Mouse (Mus musculus): Measurements from ENCODE around the gene Tldc2.

Gene Tldc2

DNA sequence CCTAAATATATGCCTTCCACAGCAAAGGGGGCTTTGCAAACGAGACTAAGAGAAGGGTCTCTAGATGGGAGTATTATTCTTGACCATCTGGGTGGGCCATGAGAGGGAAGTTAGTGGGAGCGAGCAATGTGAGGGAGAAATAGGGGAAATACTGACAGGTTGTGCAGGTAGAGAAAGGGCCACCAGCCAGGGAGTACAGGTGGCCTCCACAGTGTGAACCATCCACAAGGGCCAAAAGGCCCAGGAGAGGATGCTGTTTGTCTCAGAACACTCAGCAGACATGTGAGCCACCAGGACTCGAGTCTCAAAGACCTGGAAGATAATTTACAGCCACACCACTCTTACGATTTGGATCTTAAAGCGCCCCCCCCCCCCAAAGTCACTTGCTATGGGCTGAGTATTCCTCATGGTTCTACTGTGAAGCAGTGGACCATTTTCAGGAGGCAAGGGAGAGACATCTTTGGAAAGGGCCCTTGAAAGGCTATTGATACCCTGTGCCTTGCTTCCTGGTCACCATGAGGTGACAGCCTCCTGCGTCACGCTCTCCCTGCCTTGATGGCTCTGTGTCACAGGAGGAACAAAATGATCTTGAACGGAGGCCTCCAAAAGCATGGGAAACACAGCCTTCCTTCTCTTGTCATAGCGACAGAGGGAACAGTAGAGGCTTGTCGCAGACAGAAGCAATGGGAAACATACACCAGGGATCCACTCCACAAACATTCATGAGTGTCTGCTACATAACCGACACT lies 26.1 kb upstream of the Tldc2 start:
- in situ Hi-C loops (cut with MseI, MboI) = no loop called here

DNA sequence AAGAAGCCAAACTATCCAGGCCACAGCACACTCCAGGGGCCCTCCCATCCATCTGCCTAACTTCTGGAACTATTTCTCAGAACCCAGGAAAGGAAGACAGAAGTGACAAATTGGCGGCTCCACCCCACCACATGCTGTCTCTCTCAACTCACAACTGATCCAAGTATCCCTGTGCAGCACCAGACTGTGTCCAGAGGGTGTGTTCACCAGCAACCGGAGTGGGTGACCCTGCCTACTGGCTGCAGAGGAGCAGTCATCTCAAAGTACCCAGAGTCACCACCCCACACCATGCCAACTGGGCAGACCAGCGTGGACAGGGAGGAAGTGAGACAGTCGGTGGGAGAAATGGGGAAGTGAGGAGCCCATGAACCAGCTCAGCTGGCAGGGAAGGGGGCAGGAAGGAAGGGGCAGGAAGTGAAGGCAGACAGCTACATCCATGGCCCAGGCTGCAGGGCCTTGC lies 23.6 kb upstream of the Tldc2 start:
- in situ Hi-C loops (cut with MseI, MboI) = no loop called here

DNA sequence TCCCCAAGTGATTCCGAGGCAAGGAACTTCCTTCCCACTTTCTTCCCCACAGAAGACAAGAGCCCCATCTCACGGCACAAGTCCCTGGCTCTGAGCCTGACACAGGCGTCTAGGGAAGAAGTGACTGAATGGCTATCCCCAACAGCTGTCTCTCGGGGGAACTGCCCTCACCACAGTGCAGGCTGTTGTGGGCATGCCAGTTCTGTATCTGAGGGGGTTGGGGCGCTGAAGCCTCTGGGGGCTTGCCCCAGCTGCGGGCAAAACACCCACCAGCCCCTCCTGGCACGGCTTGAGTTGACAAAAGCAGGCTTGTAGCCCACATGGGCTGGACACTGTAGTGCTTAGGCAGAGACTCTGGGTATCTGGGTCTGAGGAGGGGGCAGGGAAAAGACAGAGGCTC lies 22.7 kb upstream of the Tldc2 start:
- in situ Hi-C loops (cut with MseI, MboI) = no loop called here

DNA sequence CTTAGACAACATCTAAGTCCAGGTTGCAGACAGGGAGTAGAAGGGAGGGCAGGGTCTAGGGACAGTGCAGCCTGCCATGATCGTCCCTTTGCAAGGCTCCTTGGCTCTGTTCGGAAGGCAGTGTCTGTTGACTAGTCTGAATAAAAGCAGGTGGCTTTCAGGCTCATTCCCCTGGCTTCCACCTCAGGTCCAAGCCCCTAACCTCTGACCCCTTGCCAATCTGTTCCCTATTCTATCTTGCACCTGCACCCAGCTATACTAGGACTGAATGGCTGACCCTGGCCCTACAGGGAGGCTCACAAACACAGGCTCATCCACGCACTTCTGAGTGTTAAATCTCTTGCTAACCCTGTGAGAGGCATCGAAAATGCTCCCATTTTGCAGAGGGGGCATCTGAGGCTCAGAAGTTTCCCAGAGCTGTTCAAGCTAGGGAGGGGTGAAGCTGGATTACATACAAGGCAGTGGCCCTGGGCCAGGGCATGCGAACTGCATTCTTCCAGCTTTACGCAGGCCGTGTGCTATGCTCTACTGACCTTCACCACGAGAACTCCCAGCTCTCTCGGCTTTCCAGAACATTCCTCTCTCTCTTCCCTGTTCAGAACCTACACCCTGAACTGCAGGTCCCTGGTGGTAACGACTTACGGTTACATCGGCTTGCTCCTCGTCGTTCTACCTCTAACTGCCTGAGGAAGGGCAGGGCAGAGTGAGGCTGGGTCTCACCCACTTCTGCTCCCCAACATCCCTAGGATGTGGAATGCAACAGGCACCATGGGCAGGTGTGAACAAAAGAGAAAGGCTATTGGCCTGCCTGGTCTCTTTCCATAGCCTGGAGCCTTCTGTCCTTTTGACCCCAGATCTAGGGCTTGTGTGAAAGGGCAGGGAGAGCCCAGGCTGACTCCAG lies 21.6 kb upstream of the Tldc2 start:
- in situ Hi-C loops (cut with MseI, MboI) = no loop called here

DNA sequence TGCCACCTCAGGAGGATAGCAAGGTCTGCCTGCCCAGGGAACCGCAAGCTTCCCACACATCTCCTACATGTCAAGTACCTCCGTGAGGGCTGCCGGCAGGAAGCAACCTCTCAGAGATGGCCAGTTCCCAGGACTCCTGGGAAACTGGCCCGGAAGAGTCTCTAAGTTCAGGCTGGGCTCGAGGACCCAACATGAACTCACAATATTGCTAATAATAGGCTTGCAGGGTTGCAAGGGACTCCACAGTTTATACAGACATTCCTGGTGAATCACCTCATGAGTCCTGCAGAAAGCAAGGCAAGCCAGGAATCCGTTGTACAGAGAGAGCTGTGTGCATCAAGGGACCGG lies 21.0 kb upstream of the Tldc2 start:
- in situ Hi-C loops (cut with MseI, MboI) = no loop called here

DNA sequence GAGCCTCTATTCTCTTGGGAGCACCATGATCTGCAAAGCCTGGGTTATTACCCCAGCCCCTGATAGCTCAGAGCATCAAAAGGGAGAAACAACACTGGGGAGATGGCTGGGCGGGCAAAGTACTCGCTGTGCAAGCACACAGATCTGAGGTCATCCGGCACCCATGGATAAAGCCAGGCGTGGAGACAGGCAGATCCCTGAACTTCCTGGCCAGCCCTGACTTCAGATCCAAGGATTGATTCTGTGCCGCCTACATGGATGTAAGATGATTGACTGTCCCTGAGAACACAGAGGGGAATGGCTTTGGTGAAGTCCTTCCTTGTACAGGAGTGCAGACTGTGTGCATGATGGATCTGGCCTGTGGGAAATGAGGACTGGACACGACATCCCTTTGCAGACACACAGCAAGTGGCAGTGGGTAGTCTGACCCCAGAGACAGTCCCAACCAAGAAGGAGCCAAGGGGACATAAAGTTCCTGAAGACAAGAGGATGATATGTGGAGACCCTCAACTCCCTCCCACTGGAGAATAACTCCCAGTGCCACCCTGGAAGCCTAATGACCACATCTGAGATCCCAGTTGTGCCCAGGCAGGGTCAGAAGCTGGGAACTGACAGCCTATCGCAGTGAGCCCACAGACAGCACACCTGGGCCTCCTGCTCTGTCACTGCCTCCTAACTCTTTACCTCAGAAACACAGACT lies 20.0 kb upstream of the Tldc2 start:
- in situ Hi-C loops (cut with MseI, MboI) = no loop called here

DNA sequence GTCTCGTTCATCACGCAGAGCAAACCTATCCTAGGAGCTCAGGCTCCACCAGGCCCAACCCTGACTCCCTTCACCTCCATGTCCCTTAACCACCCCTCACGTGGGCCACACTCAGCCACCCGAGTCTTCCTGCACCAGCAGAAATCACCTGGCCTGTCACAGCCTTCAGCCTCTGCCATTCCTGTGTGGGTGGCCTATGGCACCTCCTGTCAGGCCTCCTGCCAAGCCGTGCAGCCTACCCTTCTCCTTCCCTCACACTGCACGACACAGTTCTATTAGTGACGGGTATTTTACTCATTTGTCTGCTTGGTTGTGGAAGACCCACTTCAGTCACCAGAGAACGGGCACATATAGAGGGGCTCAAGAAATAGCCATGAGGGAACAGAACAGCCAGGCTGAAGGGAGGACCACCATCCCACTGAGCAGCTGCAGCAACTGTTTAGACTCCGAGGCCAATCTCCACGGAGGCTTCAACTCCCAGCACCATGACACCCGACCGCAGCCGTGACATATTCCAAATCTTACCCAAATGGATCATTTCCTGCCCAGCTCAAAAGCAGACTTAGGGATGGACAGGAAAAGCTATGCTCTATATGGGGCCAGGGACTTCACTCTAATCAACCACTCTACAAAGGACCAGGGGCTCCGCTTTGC lies 18.0 kb upstream of the Tldc2 start:
- in situ Hi-C loops (cut with MseI, MboI) = no loop called here

DNA sequence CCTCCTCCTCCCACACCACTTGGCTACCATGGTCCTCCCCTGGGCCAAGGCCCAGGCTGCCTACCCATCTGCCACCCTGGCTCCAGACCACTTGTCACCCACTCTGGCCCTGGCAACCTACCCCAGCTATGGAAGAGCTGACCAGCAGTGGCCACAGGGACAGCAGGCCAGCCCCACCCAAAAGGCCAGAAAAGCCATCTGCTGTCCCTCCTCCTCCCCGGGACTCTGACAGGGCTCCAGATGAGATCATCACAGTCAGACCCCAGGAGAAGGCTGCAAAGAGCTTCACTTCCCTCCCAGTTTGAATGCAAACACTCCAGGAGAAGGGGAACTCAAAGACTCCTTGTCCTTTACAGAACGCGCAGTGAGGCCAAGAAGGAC lies 17.5 kb upstream of the Tldc2 start:
- in situ Hi-C loops (cut with MseI, MboI) = no loop called here

DNA sequence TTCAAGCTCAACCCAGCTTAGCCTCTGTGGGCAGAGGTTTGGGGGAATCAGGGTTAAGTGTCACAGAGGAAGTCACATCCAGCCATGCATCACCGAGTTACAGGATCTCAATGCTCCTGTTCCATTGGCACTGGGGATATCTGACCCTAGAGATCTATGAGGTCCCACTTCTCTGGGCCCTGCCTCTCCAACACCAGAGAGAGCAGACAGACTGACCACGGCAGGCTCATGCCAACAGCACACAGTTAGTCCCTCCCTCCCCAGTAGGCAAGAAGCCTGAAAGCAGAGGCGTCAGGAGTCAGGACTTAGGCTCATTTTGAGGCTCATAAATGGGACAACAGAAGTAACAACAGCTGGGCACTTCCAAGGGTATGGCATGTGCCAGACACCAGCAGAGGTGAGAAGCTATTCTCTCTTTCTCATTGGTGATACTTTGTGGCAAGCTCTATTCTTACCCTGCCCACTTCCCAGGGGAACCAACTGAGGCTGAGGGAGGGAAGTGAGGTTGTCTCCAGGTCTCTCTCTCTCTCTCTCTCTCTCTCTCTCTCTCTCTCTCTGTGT lies 17.0 kb upstream of the Tldc2 start:
- in situ Hi-C loops (cut with MseI, MboI) = no loop called here

DNA sequence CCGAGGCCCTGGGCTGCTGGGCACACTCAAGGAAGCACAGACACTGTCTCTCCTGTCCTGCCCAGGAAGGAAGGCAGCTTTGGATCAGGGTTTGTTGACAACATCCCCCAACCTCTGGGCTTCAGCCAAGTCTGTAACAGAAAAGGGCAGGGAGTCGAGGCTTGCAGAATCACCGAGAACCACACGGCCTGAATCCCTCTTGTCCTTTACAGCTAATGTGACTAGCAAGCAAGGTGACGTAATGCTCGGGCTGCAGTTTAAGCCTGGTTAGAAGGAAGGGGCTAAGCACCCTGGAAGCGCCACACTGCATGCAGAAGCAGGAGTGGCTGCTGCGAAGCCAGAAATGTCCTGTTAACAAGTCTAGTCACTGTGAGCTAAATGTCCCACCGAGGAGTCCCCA lies 16.5 kb upstream of the Tldc2 start:
- in situ Hi-C loops (cut with MseI, MboI) = no loop called here

DNA sequence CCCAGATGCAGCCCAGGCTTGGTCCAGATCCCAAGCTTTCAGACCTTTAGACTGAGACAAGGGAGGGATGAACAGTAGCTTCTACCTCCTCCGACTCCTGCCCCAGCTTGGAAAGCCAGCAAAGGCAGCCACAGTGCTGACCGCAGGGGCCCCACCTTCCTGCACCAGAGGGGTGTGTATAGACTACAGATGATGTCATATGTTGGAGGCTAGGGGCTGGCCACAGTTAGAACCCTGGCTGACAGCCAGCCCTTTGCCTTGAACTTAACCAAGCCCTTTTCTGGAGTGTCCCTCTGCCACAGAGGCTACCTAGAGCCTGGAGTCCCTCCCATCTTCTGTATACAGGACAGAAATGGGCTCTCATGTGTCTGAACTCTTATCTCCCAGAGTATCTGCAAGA lies 15.3 kb upstream of the Tldc2 start:
- in situ Hi-C loops (cut with MseI, MboI) = no loop called here

DNA sequence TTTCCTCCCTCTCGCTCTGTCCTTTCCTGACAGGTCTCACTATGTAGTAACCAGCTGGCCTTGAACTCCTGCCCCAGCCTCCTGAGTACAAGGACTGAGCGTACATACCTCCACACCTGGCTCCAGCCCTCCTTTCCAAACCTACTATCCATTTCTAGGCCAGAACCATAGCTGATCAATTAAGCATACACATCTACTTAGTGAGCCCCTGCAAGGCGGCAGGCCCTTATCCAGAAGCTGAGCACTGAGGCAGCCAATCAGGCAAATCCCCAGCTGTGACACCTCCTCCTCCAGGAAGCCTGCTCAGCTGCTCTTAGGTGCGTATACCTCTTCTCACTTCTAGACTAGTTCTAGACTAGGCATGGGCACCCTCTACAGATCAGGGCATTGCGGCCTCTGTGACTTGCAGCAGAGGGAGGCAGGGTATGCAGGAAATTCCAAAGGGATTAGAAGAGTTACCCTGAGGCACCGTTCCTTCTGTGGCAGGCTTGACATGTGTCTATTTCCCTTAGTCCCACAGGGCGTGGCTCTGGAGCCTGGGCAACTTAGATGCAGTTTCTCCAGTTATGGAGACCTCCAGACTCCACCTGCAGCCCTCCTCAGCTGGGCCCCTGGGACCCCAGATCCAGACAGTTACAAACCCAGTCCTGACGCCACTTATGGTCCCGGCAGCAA lies 14.4 kb upstream of the Tldc2 start:
- in situ Hi-C loops (cut with MseI, MboI) = no loop called here

DNA sequence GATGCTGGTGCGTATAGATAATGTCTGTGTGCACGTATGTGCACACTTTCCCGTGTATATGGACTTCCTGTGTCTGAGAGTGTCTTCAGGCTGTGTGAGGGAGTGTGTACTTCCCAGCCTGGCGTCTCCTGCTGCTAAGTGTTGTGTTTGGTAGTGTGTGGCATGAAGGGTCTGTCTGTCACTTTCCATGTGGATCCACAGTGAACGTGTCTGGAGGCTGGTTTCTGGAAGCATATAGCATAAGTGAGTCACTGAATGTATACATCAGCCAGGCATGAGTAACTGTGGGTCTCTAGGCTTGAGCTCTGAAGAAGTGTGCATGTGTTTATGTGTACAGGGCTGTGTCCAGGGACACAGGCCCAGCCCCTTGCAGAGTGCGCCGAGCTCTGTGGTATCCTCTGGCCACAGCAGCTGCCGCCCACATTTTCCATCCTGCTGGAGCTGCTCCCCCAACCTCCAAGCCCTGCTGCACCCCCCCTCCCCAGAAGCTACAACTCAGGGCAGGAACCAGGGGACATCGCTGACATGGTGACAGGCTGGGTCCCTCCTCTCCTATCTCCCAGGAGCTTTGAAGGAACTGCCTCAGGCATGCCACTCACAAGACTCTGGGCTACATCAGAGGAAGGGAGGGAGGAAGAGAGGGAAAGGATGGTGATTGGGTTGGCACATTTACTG lies 13.3 kb upstream of the Tldc2 start:
- in situ Hi-C loops (cut with MseI, MboI) = no loop called here

DNA sequence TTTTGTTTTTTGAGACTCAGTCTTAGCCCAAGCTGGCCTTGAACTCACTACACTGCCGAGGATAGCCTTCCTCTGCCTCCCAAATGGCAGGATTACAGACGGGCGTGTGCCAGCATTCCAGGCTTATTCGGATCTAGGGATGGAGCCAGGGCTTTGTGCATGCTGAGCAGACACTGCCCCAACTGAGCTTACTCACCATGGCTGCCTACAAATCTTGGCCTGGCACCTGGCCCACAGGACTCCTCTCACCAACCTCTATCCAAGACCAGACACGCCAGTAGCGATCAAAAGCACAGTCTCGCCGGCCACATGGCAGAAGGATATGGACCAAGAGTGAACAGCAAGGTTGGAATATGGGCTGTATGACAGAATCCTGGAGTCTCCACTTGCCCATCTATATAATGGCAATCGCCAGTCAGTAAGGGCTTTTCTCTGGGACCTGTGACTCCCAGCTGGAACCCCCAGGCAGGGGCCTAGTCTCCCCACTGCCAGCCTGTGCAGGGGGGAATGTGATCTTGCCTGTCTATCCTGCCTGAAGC lies 12.6 kb upstream of the Tldc2 start:
- in situ Hi-C loops (cut with MseI, MboI) = no loop called here

DNA sequence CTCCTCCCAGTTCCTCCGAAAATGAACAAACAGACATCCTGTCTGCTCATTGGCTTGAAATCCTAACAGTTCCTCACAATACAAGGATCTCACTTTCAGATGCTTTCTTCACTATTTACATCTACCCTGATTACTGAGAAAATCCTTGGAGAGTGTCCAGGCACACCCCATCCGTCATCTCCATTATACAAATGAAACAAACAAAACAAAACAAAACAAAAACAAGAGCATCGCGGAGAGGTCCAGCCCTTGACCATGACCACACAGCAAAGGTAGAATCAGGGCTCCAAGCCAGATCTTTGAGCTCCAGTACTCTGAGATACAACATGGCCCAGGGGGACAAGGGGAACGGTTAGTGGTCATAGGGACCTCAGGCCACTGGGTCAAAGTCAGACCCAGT lies 12.1 kb upstream of the Tldc2 start:
- in situ Hi-C loops (cut with MseI, MboI) = no loop called here

DNA sequence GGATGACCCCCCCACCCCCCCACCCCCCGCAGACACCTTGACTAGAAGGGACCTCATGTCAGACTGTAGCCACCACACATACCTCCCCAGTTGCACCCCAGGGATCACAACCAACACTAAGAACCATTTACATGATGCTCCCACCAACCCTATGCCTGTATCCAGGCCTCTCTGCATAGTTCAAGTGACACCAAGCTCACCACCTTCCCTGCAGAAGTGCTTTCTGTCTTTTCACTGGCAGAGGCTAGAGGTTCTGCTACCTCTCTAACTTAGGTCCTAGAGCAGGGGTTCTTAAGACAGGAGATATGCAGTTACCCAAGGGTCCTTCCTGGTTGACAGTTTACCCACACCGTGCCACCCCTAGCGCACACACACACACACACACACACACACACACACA lies 11.6 kb upstream of the Tldc2 start:
- in situ Hi-C loops (cut with MseI, MboI) = no loop called here

DNA sequence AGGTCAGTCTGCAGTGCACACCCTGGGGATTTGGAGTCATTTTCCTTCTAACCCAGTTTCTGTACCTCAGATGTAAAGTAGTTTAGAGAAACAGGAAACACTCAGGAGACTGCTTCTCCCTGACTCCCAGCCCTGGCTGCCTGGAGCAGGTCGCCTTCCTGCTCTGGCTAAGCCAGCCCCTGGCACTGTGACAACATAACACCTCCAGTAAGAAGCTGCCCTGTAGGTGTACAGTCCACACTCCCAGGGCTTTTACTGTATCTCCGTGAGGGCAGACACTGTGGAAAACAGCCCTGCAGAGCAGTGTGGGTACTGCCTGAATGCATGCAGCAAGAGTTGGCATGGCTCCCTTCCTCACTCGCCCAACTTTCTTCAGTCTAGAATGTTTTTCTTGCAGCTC lies 11.2 kb upstream of the Tldc2 start:
- in situ Hi-C loops (cut with MseI, MboI) = no loop called here

DNA sequence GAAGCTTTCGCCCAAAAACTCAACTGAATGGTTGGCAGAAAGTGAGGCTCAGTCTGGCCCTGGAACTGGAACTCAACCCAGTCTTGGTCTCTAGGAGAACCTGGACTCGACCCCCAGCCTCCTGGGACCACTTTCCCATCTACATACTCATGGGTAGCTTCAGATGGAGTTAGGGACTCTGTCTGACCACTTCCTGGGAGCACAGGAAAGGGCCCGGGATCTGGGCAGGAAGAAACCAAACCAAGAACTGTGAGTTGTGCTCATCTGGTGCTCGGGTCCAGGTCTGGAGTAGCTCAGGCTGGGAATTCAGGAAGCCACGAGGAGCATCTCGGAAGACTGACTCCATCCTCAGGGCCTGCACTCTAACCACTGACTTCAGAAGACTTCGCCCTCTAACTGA lies 10.3 kb upstream of the Tldc2 start:
- in situ Hi-C loops (cut with MseI, MboI) = no loop called here

DNA sequence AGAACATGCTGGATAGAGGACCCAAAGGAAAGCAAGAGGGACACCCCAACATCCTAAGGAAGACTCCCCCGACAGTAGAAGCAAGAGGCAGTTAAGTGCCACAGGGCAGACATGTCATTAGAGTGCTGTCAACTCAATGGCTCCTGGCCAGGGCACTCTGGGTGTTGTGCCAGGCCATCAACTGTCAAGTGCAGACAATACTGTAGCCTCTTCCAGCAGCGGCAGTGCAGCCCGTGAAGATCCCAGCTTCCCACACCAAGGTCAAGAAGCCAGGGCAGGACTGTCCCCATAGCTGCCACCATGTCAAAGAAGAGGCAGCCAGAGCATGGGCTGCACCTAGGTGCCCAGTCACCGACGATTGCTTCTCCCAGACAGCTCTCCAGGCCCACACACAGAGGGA lies 9.7 kb upstream of the Tldc2 start:
- in situ Hi-C loops (cut with MseI, MboI) = no loop called here

DNA sequence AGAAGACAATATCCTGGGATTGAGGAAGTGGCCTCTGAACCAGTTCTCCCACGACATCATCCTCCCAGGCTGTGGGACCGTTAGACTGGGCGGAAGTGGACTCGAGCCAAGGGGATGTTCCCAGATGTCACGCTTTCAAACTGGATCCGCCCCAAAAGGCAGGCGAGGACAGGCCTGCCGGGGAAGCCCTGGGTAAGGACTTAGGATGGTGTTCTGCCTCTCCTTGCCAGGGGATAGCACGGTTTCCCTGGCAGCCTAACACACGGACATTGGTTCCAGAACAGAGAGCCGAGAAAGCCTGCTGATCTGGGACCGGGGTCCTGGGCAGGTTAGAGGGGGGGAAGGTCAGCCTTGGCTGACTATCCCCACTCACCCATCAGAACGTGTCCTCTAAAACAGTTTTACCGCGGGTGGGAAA lies 9.2 kb upstream of the Tldc2 start:
- in situ Hi-C loops (cut with MseI, MboI) = no loop called here
